Mouse (Mus musculus): ENCODE results near the gene Mylpf.

Gene Mylpf

GRCm38 (mm10) chr7:127207374-127208294, 1.1 kb upstream of the Mylpf start:
- DNase-seq = peak; percentile 72

GRCm38 (mm10) chr7:127208295-127208552, 466 bp upstream of the Mylpf start, which contains the start of gene Tbc1d10b:
Gene Tbc1d10b (minus strand): TSS chr7:127208468.
- peak; percentile 71 for DNase-seq

- no peak for DNase-seq
Measured at GRCm38 (mm10) chr7:127209851-127210250, 1.2 kb downstream of the Mylpf start.

- peak; percentile 71 for DNase-seq
Measured at GRCm38 (mm10) chr7:127210266-127210665, 1.6 kb downstream of the Mylpf start.

GRCm38 (mm10) chr7:127211014-127211745, 2.5 kb downstream of the Mylpf start:
- no peak for DNase-seq

GRCm38 (mm10) chr7:127212432-127213250, 4.0 kb downstream of the Mylpf start:
- no peak for DNase-seq

GRCm38 (mm10) chr7:127213485-127213884, 4.8 kb downstream of the Mylpf start:
- no peak for DNase-seq

GRCm38 (mm10) chr7:127213930-127214329, 5.2 kb downstream of the Mylpf start:
- no peak for DNase-seq

- DNase-seq = no peak
Measured at GRCm38 (mm10) chr7:127214521-127214920, 5.8 kb downstream of the Mylpf start.

- DNase-seq = peak; percentile 79
Measured at GRCm38 (mm10) chr7:127214981-127215871, 6.5 kb downstream of the Mylpf start.

- DNase-seq = no peak
Measured at GRCm38 (mm10) chr7:127216307-127216706, 7.6 kb downstream of the Mylpf start.

- no peak for DNase-seq
Measured at GRCm38 (mm10) chr7:127217475-127217874, 8.8 kb downstream of the Mylpf start.

- DNase-seq = no peak
Measured at GRCm38 (mm10) chr7:127217901-127218642, 9.4 kb downstream of the Mylpf start.

GRCm38 (mm10) chr7:127218670-127219069, 10.0 kb downstream of the Mylpf start:
- DNase-seq = no peak

GRCm38 (mm10) chr7:127220440-127220839, 11.8 kb downstream of the Mylpf start:
- DNase-seq = no peak

GRCm38 (mm10) chr7:127223106-127223505, 14.4 kb downstream of the Mylpf start:
- DNase-seq = no peak

GRCm38 (mm10) chr7:127223515-127224478, 15.1 kb downstream of the Mylpf start:
- no peak for DNase-seq

GRCm38 (mm10) chr7:127224616-127225015, 15.9 kb downstream of the Mylpf start:
- no peak for DNase-seq

- no peak for DNase-seq
Measured at GRCm38 (mm10) chr7:127225147-127225995, 16.7 kb downstream of the Mylpf start.

All from cerebellum, adult 9-10 months (tissue).